Mouse (Mus musculus): ENCODE results near the gene Baz1b. TPM values are rescaled to one million over a fixed set of nuclear protein-coding genes. Genes with fewer than 3 reads are reported as not detected.
A peak's percentile ranks its signal among the peaks of the same experiment; 100 is the strongest.
"Not testable (repeated sequence)": the region's sequence is repeated elsewhere in the genome, so short reads cannot be mapped to it uniquely, and the experiment has no call there.

The Baz1b gene
- total and polyA plus RNA-seq, 3 experiments = 13.9 to 46.1 (median 42.3) TPM

DNA sequence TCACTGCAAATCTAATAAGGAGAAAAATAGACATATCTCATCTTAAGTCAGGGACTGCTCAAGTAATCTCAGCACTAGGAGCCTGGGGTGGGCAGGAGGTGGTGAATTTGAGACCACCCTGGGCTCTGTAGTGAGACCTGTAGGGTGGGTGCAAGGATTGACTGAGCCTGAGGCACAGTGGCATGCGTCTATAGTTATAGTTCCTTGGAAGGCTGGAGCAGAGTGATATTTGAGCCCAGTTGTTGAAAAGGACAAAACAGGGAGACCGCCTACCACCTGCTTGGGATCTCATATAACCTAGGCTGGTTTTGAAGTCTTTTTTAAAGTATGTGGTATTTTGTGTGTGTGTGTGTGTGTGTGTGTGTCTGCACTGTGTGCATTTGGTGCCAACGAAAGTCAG, 37.1 kb downstream of the Baz1b start:
- peaks cover 5% of the 10 kb centered on the region for H3K36me3 ChIP-seq (ENCODE audit: control insufficient read depth, insufficient read depth, low read length)
- no peak for DNase-seq

DNA sequence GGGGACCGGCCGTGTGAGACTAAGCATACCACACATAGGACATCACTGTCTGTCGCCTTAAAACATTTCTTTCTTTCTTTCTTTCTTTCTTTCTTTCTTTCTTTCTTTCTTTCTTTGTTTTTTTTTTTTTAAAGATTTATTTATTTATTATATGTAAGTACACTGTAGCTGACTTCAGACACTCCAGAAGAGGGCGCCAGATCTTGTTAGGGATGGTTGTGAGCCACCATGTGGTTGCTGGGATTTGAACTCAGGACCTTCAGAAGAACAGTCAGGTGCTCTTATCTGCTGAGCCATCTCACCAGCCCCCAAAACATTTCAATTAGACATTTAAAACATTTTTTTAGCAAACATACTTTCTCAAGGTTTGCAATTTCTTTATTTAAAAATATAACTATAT, 38.8 kb downstream of the Baz1b start:
- H3K27me3 ChIP-seq (ENCODE audit: control insufficient read depth, insufficient read depth, low read length); intact Hi-C loops (cut with DNase I); H3K4me1 ChIP-seq (ENCODE audit: control insufficient read depth, insufficient read depth, low read length); H3K79me2 ChIP-seq (replicated peaks; ENCODE audit: control insufficient read depth, insufficient read depth, low read length); H3K4me3 ChIP-seq; H3K9ac ChIP-seq (ENCODE audit: low read depth, low read length); H3K27ac ChIP-seq; DNase-seq; H3K36me3 ChIP-seq (ENCODE audit: control insufficient read depth, insufficient read depth, low read length): not testable (repeated sequence)
- TF ChIP-seq CTCF (IDR thresholded peaks at IDR 0.05) = peak; percentile 43
- WGBS = 95% methylated on average over 4 of the region's 4 CpGs

More for the DNA sequence above, 37.1 kb downstream of the Baz1b start:
- no peak overlapping the region for H3K27ac ChIP-seq
- intact Hi-C loops (cut with DNase I) = no loop called here
- no peak overlapping the region for H3K4me3 ChIP-seq
- H3K4me1 ChIP-seq (ENCODE audit: control insufficient read depth, insufficient read depth, low read length) = no peaks in the 10 kb centered on the region
- WGBS = 98% methylated on average over 3 of the region's 3 CpGs
- H3K9ac ChIP-seq (ENCODE audit: low read depth, low read length) = no peak overlapping the region
- 0 out of 2 replicates have a peak, but pooled peaks cover 1% of the 10 kb centered on the region for H3K79me2 ChIP-seq (replicated peaks; ENCODE audit: control insufficient read depth, insufficient read depth, low read length)
- TF ChIP-seq POLR2A (IDR thresholded peaks at IDR 0.05; ENCODE audit: insufficient read depth, low read depth, low read length) = no peak
- H3K27me3 ChIP-seq (ENCODE audit: control insufficient read depth, insufficient read depth, low read length) = no peaks in the 10 kb centered on the region

DNA sequence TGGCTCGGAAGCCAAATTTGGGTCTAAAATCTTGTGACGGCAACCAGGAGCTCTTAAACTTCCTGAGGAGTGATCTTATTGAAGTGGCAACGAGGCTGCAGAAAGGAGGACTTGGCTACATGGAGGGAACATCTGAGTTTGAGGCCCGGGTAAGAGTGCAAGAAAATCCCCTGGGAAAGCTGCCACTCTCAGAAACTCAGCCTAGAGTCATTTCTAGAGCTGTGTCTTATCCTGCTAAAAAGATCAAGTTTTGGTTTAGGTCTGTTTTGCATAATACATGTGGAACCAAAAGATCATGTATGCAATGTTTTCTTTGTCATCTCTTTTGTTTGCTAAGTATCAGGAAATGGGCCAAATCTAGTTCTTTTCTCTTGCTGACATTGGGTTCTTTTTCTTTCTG, 43.1 kb downstream of the Baz1b start:
- Histone ChIP-seq H3K36me3 (ENCODE audit: control insufficient read depth, insufficient read depth, low read length) (peaks cover 4% of the 10 kb centered on the region), H3K27ac (no peak overlapping the region), H3K9ac (ENCODE audit: low read depth, low read length) (no peak overlapping the region), H3K4me3 (no peak overlapping the region), H3K4me1 (ENCODE audit: control insufficient read depth, insufficient read depth, low read length) (no peaks in the 10 kb centered on the region), H3K27me3 (ENCODE audit: control insufficient read depth, insufficient read depth, low read length) (no peaks in the 10 kb centered on the region), H3K79me2 (replicated peaks; ENCODE audit: control insufficient read depth, insufficient read depth, low read length) (no peaks in the 10 kb centered on the region)
- WGBS = 60% methylated on average over 4 of the region's 4 CpGs
- intact Hi-C loops (cut with DNase I) = no loop called here
- TF ChIP-seq CTCF (IDR thresholded peaks at IDR 0.05) (no peak), POLR2A (IDR thresholded peaks at IDR 0.05; ENCODE audit: insufficient read depth, low read depth, low read length) (no peak), EP300 (IDR thresholded peaks at IDR 0.05; ENCODE audit: insufficient read depth, low read depth, low read length) (no peak)
- no peak for DNase-seq

DNA sequence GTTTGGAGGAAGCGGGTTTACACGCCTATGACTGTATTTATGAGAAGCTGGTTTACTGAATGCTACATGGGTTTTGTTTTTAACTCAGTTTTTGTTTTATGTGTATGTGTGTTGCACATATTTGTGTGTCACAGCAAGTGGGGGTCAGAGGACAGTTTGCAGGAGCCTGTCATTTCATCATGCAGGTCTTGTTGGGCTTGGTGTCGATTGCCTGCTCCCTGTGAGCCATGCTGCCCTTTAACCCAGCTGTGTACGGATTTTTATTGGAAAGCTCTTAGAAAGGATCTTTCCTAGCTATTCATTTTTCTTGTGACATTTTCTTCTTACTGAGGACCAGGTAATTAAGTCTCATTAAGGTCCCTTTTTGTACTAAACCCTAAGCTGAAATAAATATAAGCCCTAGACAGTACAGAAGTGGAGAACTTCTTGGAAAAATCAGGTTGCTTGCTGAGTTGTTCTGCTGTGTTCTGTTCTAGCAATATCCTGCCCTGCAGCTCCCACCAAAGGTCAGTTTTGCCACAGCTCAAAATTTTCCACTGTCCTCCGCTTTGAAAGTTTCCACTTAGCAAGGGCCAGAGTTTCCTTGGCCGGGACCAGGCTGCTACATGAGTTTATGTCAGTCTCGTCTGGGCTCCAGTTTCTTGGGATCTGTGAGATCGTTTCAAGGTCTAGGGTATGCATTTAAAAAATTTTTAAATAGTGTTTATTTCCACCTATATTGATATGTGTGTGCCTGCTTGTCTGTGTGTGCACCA, 46.3 kb downstream of the Baz1b start:
- Histone ChIP-seq H3K9ac (ENCODE audit: low read depth, low read length) (no peak overlapping the region), H3K27me3 (ENCODE audit: control insufficient read depth, insufficient read depth, low read length) (no peaks in the 10 kb centered on the region), H3K4me3 (no peak overlapping the region), H3K79me2 (replicated peaks; ENCODE audit: control insufficient read depth, insufficient read depth, low read length) (no peaks in the 10 kb centered on the region), H3K4me1 (ENCODE audit: control insufficient read depth, insufficient read depth, low read length) (no peaks in the 10 kb centered on the region), H3K27ac (no peak overlapping the region), H3K36me3 (ENCODE audit: control insufficient read depth, insufficient read depth, low read length) (peaks cover 2% of the 10 kb centered on the region)
- 79% methylated on average over 8 of the region's 8 CpGs for WGBS
- TF ChIP-seq CTCF (IDR thresholded peaks at IDR 0.05) = no peak
- TF ChIP-seq POLR2A (IDR thresholded peaks at IDR 0.05; ENCODE audit: insufficient read depth, low read depth, low read length) = no peak
- TF ChIP-seq EP300 (IDR thresholded peaks at IDR 0.05; ENCODE audit: insufficient read depth, low read depth, low read length) = no peak
- DNase-seq = no peak
- intact Hi-C loops (cut with DNase I) = no loop called here

DNA sequence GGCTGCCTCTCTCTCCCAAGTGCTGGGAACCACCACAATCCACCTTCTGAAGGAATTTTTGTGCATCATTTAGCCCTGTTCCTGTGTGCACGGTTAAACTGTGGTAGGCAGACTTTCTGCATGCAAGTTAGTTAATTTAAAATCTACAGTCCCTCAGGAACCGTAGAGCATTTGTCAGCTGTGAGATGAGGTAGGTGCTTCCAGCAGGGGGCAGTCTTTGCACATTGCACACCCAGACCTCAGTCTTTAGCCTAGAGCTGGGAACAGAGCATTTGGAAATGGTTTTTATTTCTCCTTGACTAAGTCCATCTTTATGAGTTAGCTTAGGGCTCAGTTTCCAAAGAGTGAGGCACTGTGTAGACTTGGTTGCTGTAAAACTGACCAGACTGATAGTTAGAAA, 49.5 kb downstream of the Baz1b start:
- Histone ChIP-seq H3K27me3 (ENCODE audit: control insufficient read depth, insufficient read depth, low read length) (no peaks in the 10 kb centered on the region), H3K4me1 (ENCODE audit: control insufficient read depth, insufficient read depth, low read length) (peaks cover 2% of the 10 kb centered on the region; the same call in 1 of the 2 replicates), H3K36me3 (ENCODE audit: control insufficient read depth, insufficient read depth, low read length) (peaks cover 10% of the 10 kb centered on the region), H3K9ac (ENCODE audit: low read depth, low read length) (no peak overlapping the region), H3K27ac (no peak overlapping the region), H3K4me3 (no peak overlapping the region), H3K79me2 (replicated peaks; ENCODE audit: control insufficient read depth, insufficient read depth, low read length) (no peaks in the 10 kb centered on the region)
- peak; percentile 49 to 68 for DNase-seq
- WGBS = 25% methylated on average over 2 of the region's 2 CpGs
- intact Hi-C loops (cut with DNase I) = loop anchor here (1.0 to 5.0 kb wide), 2 partner anchors 50 to 101 kb away; no protein-coding TSS in a partner anchor
- TF ChIP-seq CTCF (IDR thresholded peaks at IDR 0.05) (peak; percentile 93), POLR2A (IDR thresholded peaks at IDR 0.05; ENCODE audit: insufficient read depth, low read depth, low read length) (no peak), EP300 (IDR thresholded peaks at IDR 0.05; ENCODE audit: insufficient read depth, low read depth, low read length) (0 out of 2 replicates have a peak, but pooled peaks have one; percentile 31)

DNA sequence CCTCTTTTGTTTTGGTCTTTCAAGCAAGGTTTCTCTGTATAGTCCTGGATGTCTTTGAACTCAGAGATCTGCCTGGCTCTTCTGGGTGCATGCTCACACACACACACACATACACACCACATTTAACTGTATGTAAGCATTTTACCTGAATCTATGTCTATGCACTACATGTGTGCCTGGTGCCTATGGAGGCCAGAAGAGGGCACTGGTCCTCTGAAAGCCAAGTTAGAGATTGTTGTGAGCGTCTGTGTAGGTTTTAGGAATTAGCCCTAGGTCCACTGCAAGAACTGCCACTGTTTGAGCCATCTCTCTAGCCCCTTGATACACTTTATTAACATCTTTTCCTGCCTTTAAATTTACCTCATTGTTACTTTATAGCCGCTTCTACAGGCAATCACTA, 51.8 kb downstream of the Baz1b start:
- intact Hi-C loops (cut with DNase I) = loop anchor here (5.0 kb wide), 1 partner anchor 98 kb away; no protein-coding TSS in a partner anchor

More for the DNA sequence above, 51.8 kb downstream of the Baz1b start:
- Histone ChIP-seq H3K79me2 (replicated peaks; ENCODE audit: control insufficient read depth, insufficient read depth, low read length) (no peaks in the 10 kb centered on the region), H3K27me3 (ENCODE audit: control insufficient read depth, insufficient read depth, low read length) (no peaks in the 10 kb centered on the region), H3K27ac (no peak overlapping the region), H3K4me1 (ENCODE audit: control insufficient read depth, insufficient read depth, low read length) (peaks cover 2% of the 10 kb centered on the region; the same call in 1 of the 2 replicates), H3K4me3 (no peak overlapping the region), H3K9ac (ENCODE audit: low read depth, low read length) (no peak overlapping the region), H3K36me3 (ENCODE audit: control insufficient read depth, insufficient read depth, low read length) (peaks cover 12% of the 10 kb centered on the region)
- DNase-seq = no peak
- TF ChIP-seq POLR2A (IDR thresholded peaks at IDR 0.05; ENCODE audit: insufficient read depth, low read depth, low read length) (no peak), EP300 (IDR thresholded peaks at IDR 0.05; ENCODE audit: insufficient read depth, low read depth, low read length) (no peak), CTCF (IDR thresholded peaks at IDR 0.05) (peak; percentile 50)
- WGBS = 77% methylated on average over 2 of the region's 2 CpGs

Data from heart, adult 2 months (tissue).